9 mouse cellular contexts compared by ENCODE assay signal in the genomic region with DNA sequence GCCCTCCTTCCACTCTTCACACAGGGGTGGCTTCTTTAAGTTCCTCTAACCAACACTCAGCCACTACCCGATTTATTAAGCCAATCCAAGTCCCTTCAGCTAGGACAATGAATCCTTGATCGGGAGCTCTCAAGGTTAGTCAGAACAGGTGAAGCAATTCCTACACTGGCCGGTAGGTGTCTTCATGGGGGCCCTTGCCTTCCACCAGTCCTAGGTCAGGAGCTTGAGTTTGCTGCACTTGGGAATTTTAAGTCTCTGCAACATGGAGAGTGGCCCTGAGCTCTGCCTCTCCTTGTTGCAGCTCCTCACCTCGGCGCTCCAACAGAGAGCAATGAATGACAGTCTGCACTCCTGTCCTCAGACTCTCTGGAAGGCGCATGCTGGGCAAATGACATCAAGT. TPM values are rescaled to one million over a fixed set of nuclear protein-coding genes. Genes with fewer than 3 reads are reported as not detected.
A peak's percentile ranks its signal among the peaks of the same experiment; 100 is the strongest.
DNase-seq lines count a peak whose midpoint lies in the region; ATAC-seq and TF ChIP-seq lines count a peak whose summit lies in the region.
"Had no signal": no experiment of that assay in that cellular context is flagged by ENCODE, and none has a peak within 500 bp of the region (broad histone marks: within the 10 kb centered on the region; RNA-seq: fewer than 3 reads in every experiment).

No protein-coding gene starts in this region.

- no peaks in the 10 kb centered on the region for H3K36me3 ChIP-seq in forebrain, embryonic 11.5 days (ENCODE audit: control insufficient read depth, insufficient read depth, low read length)
- no peaks in the 10 kb centered on the region for H3K36me3 ChIP-seq in forebrain, embryonic 16.5 days (ENCODE audit: control insufficient read depth, insufficient read depth)
- no peaks in the 10 kb centered on the region for H3K36me3 ChIP-seq in thymus, adult 2 months (ENCODE audit: control insufficient read depth, insufficient read depth, low read length)

- peak; percentile 65 for DNase-seq in forebrain, embryonic 11.5 days (ENCODE audit: low spot score)
- peak; percentile 29 for DNase-seq in thymus, adult 2 months
- DNase-seq in thymus, adult 18-20 months: no peak
- DNase-seq in induced T-regulatory cell, adult 2 months (ENCODE audit: low read depth): peak; percentile 51
- DNase-seq in retina, postnatal 1 day: peak; percentile 59
- DNase-seq in right cerebral cortex, postnatal 14 days: no peak
- DNase-seq in spleen, postnatal 14 days (ENCODE audit: low spot score in 2 of 2): no peak

- no peak overlapping the region for H3K4me3 ChIP-seq in forebrain, embryonic 11.5 days (ENCODE audit: low read depth, low read length)
- H3K4me3 ChIP-seq in forebrain, embryonic 16.5 days (replicated peaks; ENCODE audit: low read length): no peak overlapping the region
- H3K4me3 ChIP-seq in thymus, adult 2 months (ENCODE audit: control insufficient read depth, insufficient read depth, low read length): no peak overlapping the region

- TF ChIP-seq CTCF in thymus, adult 2 months (IDR thresholded peaks at IDR 0.05; ENCODE audit: borderline replicate concordance, control insufficient read depth, extremely low read depth, insufficient read depth, low read length, poor library complexity): peak; percentile 39; the same call in 1 of the 2 replicates

- H3K9me3 ChIP-seq in forebrain, embryonic 11.5 days (ENCODE audit: control insufficient read depth, low read length): no peaks in the 10 kb centered on the region
- H3K9me3 ChIP-seq in forebrain, embryonic 16.5 days (ENCODE audit: control insufficient read depth, low read length): peaks cover 7% of the 10 kb centered on the region

- H3K4me1 ChIP-seq in forebrain, embryonic 11.5 days (replicated peaks; ENCODE audit: control insufficient read depth, insufficient read depth, low read length): no peaks in the 10 kb centered on the region
- peaks cover 31% of the 10 kb centered on the region for H3K4me1 ChIP-seq in forebrain, embryonic 16.5 days (replicated peaks; ENCODE audit: control insufficient read depth, insufficient read depth, low read length)
- H3K4me1 ChIP-seq in thymus, adult 2 months (replicated peaks; ENCODE audit: control insufficient read depth, insufficient read depth, low read length): no peaks in the 10 kb centered on the region

- 34% methylated on average over 6 of the region's 6 CpGs for WGBS in forebrain, embryonic 11.5 days
- 37% methylated on average over 6 of the region's 6 CpGs for WGBS in forebrain, embryonic 16.5 days
- 42% methylated on average over 6 of the region's 6 CpGs for WGBS in thymus, adult 2 months

- 0 out of 2 replicates have a peak, but pooled peaks have one; percentile 18 for ATAC-seq in forebrain, embryonic 11.5 days (replicated peaks; ENCODE audit: low FRiP score)
- ATAC-seq in forebrain, embryonic 16.5 days: no peak
- ATAC-seq: Patski had no signal

- no peak overlapping the region for H3K9ac ChIP-seq in forebrain, embryonic 11.5 days (ENCODE audit: low read length)
- no peak overlapping the region for H3K9ac ChIP-seq in forebrain, embryonic 16.5 days (replicated peaks; ENCODE audit: low read depth, low read length)

- TF ChIP-seq POLR2A in thymus, adult 2 months (IDR thresholded peaks at IDR 0.05; ENCODE audit: control insufficient read depth, extremely low read depth, insufficient read depth, low read length, poor library complexity): no peak

- H3K4me2 ChIP-seq in forebrain, embryonic 11.5 days (ENCODE audit: low read depth, low read length, severe bottlenecking): no peak overlapping the region
- no peak overlapping the region for H3K4me2 ChIP-seq in forebrain, embryonic 16.5 days (ENCODE audit: low read length)

- no peak overlapping the region for H3K27ac ChIP-seq in forebrain, embryonic 11.5 days (ENCODE audit: low read depth, low read length)
- H3K27ac ChIP-seq in forebrain, embryonic 16.5 days (ENCODE audit: low read length): no peak overlapping the region
- no peak overlapping the region for H3K27ac ChIP-seq in thymus, adult 2 months (ENCODE audit: control insufficient read depth, insufficient read depth, low read length)

- H3K27me3 ChIP-seq in forebrain, embryonic 11.5 days (ENCODE audit: control insufficient read depth, insufficient read depth, low read length): no peaks in the 10 kb centered on the region
- H3K27me3 ChIP-seq in forebrain, embryonic 16.5 days (replicated peaks; ENCODE audit: control insufficient read depth, insufficient read depth, low read length): no peaks in the 10 kb centered on the region
- no peaks in the 10 kb centered on the region for H3K27me3 ChIP-seq in thymus, adult 2 months (ENCODE audit: control insufficient read depth, insufficient read depth, low read length)
- H3K27me3 ChIP-seq: Patski had no signal

RNA-seq across cellular contexts. Expression of gene Pimreg, which starts 24.5 kb away (rescaled TPM):
- polyA plus RNA-seq in forebrain, embryonic 11.5 days (2014; fragmentation: Nextera tagmentation; extraction: Ambion mirVana): 228 and 241 TPM in 2 replicates
- polyA plus RNA-seq in forebrain, embryonic 16.5 days (2015; fragmentation: Nextera tagmentation; extraction: Ambion mirVana): 64.1 and 80.3 TPM in 2 replicates
- 40.8 and 48.0 TPM in 2 replicates for polyA plus RNA-seq in thymus, adult 2 months (2012; rRNA removed)

RNA-seq across cellular contexts. Expression of gene Aipl1, which starts 29.0 kb away (rescaled TPM):
- polyA plus RNA-seq in forebrain, embryonic 11.5 days (2014; fragmentation: Nextera tagmentation; extraction: Ambion mirVana): 0.20 and 0.41 TPM in 2 replicates
- 0.11 and 0.27 TPM in 2 replicates for polyA plus RNA-seq in forebrain, embryonic 16.5 days (2015; fragmentation: Nextera tagmentation; extraction: Ambion mirVana)
- 0.54 and 0.89 TPM in 2 replicates for polyA plus RNA-seq in thymus, adult 2 months (2012; rRNA removed)

Comparison
In these comparisons a context has a peak if more than half of its experiments do, and no peak if none do; other contexts are left out.
1. DNase-seq: peak in forebrain, embryonic 11.5 days (single experiment), thymus, adult 2 months (single experiment), induced T-regulatory cell, adult 2 months (single experiment) and retina, postnatal 1 day (single experiment); none in thymus, adult 18-20 months (0 of 2), right cerebral cortex, postnatal 14 days (single experiment) and spleen, postnatal 14 days (0 of 2).